Mouse (Mus musculus) neural tube, embryonic 11.5 days (tissue): ENCODE measurements around the gene Ryr2. TPM values are rescaled to one million over a fixed set of nuclear protein-coding genes. Genes with fewer than 3 reads are reported as not detected.

Experiments used
- ATAC-seq: fragments of 200-750 bp; cut with Nextera tagmentation; 2 replicates; pipeline ENCODE4 v1.8.0; 2017; ENCODE audit warnings: moderate number of reproducible peaks, mild to moderate bottlenecking, moderate TSS enrichment, moderate library complexity; ENCODE audit not compliant: insufficient read depth, low FRiP score, low TSS enrichment
- DNase-seq: peaks from one replicate; pipeline ENCODE4 v3.0.0-alpha.2; 2015; ENCODE audit warnings: low spot score
- H3K27ac ChIP-seq: fragments of 300-500 bp; sonication (generic); 2 replicates; pipeline ENCODE4 v1.5.1; 2014; ENCODE audit warnings: low read depth, mild to moderate bottlenecking, low read length
- H3K27me3 ChIP-seq: fragments of 300-500 bp; sonication (generic); 2 replicates; pipeline ENCODE4 v1.6.1; 2014; ENCODE audit warnings: mild to moderate bottlenecking, low read length, mixed read lengths; ENCODE audit not compliant: control insufficient read depth, insufficient read depth
- H3K36me3 ChIP-seq: fragments of 300-500 bp; sonication (generic); 2 replicates; pipeline ENCODE4 v1.6.1; 2014; ENCODE audit warnings: mild to moderate bottlenecking, low read length, moderate library complexity, mixed read lengths; ENCODE audit not compliant: control insufficient read depth, insufficient read depth
- H3K4me1 ChIP-seq: fragments of 300-500 bp; sonication (generic); 2 replicates; pipeline ENCODE4 v1.6.1; 2014; ENCODE audit warnings: low read length, mixed read lengths; ENCODE audit not compliant: control insufficient read depth, insufficient read depth
- H3K4me2 ChIP-seq: fragments of 300-500 bp; sonication (generic); 2 replicates; pipeline ENCODE4 v1.6.1; 2014; ENCODE audit warnings: low read depth, mild to moderate bottlenecking, moderate library complexity
- H3K4me3 ChIP-seq: fragments of 300-500 bp; sonication (generic); 2 replicates; pipeline ENCODE4 v1.5.1; 2014; ENCODE audit warnings: low read depth, low read length
- H3K9ac ChIP-seq: fragments of 300-500 bp; sonication (generic); 2 replicates; pipeline ENCODE4 v1.6.1; 2014; ENCODE audit warnings: mild to moderate bottlenecking, low read length
- H3K9me3 ChIP-seq: fragments of 300-500 bp; sonication (generic); 2 replicates; pipeline ENCODE4 v1.6.1; 2016; ENCODE audit warnings: low read length; ENCODE audit not compliant: control insufficient read depth
- WGBS: fragments of 180-500 bp; shearing (Covaris S2); extraction: QIAGEN DNeasy Blood & Tissue Kit; methylation state at CpG from one replicate; pipeline ENCODE4 v1.1.7; 2014; 5-methylcytosine and 5-hydroxymethylcytosine counted together
- polyA plus RNA-seq: library from polyadenylated mRNA; unstranded; fragments of >200 nt; fragmentation: Nextera tagmentation; extraction: Ambion mirVana; gene quantifications from 2 replicates; pipeline ENCODE4 v1.2.1, GENCODE M21; 2014

The Ryr2 gene
- polyA plus RNA-seq, 1 experiment from 2014 or later, result 0.34 TPM

- Histone ChIP-seq H3K36me3 (no peaks in the 10 kb centered on the region), H3K4me1 (no peaks in the 10 kb centered on the region), H3K4me2 (no peak overlapping the region), H3K9me3 (no peaks in the 10 kb centered on the region), H3K27ac (no peak overlapping the region), H3K27me3 (no peaks in the 10 kb centered on the region), H3K4me3 (no peak overlapping the region), H3K9ac (no peak overlapping the region)
- DNase-seq (no peak), ATAC-seq (no peak)
- 66% methylated on average over 2 of the region's 2 CpGs for WGBS
Observed at GRCm38 (mm10) chr13:11912208-11912607, 194.5 kb downstream of the Ryr2 start.

- no peak for DNase-seq
- Histone ChIP-seq H3K9me3 (no peaks in the 10 kb centered on the region), H3K27ac (no peak overlapping the region), H3K4me1 (no peaks in the 10 kb centered on the region), H3K9ac (no peak overlapping the region), H3K27me3 (no peaks in the 10 kb centered on the region), H3K4me2 (no peak overlapping the region), H3K36me3 (no peaks in the 10 kb centered on the region), H3K4me3 (no peak overlapping the region)
- WGBS, result 90% methylated on average over 4 of the region's 4 CpGs
- no peak for ATAC-seq
Observed at GRCm38 (mm10) chr13:11908123-11908522, 198.6 kb downstream of the Ryr2 start.

- Histone ChIP-seq H3K4me2 (no peak overlapping the region), H3K27me3 (no peaks in the 10 kb centered on the region), H3K36me3 (no peaks in the 10 kb centered on the region), H3K4me1 (no peaks in the 10 kb centered on the region), H3K4me3 (no peak overlapping the region), H3K27ac (no peak overlapping the region), H3K9ac (no peak overlapping the region), H3K9me3 (no peaks in the 10 kb centered on the region)
- no peak for DNase-seq
- ATAC-seq, result no peak
- 71% methylated on average over 2 of the region's 2 CpGs for WGBS
Observed at GRCm38 (mm10) chr13:11905126-11905525, 201.6 kb downstream of the Ryr2 start.

GRCm38 (mm10) chr13:11903272-11903671 lies 203.5 kb downstream of the Ryr2 start:
- ATAC-seq (no peak), DNase-seq (no peak)
- 49% methylated on average over 9 of the region's 9 CpGs for WGBS
- Histone ChIP-seq H3K27ac (no peak overlapping the region), H3K9ac (no peak overlapping the region), H3K4me1 (no peaks in the 10 kb centered on the region), H3K9me3 (no peaks in the 10 kb centered on the region), H3K27me3 (no peaks in the 10 kb centered on the region), H3K4me2 (no peak overlapping the region), H3K36me3 (no peaks in the 10 kb centered on the region), H3K4me3 (no peak overlapping the region)

- H3K4me1 ChIP-seq, result no peaks in the 10 kb centered on the region
- no peak overlapping the region for H3K27ac ChIP-seq
- DNase-seq (no peak), ATAC-seq (no peak)
- no peak overlapping the region for H3K4me2 ChIP-seq
- WGBS, result 49% methylated on average over 6 of the region's 6 CpGs
- H3K27me3 ChIP-seq, result no peaks in the 10 kb centered on the region
- H3K4me3 ChIP-seq, result no peak overlapping the region
- no peak overlapping the region for H3K9ac ChIP-seq
- H3K9me3 ChIP-seq, result no peaks in the 10 kb centered on the region
- H3K36me3 ChIP-seq, result no peaks in the 10 kb centered on the region
Observed at GRCm38 (mm10) chr13:11902856-11903255, 203.9 kb downstream of the Ryr2 start.

- H3K4me2 ChIP-seq, result no peak overlapping the region
- ATAC-seq (no peak), DNase-seq (no peak)
- H3K27ac ChIP-seq, result no peak overlapping the region
- no peaks in the 10 kb centered on the region for H3K4me1 ChIP-seq
- no peak overlapping the region for H3K9ac ChIP-seq
- H3K36me3 ChIP-seq, result no peaks in the 10 kb centered on the region
- WGBS, result 81% methylated on average over 2 of the region's 2 CpGs
- H3K27me3 ChIP-seq, result no peaks in the 10 kb centered on the region
- H3K9me3 ChIP-seq, result no peaks in the 10 kb centered on the region
- no peak overlapping the region for H3K4me3 ChIP-seq
Observed at GRCm38 (mm10) chr13:11900631-11901030, 206.1 kb downstream of the Ryr2 start.

- Histone ChIP-seq H3K9ac (no peak overlapping the region), H3K27me3 (no peaks in the 10 kb centered on the region), H3K4me2 (no peak overlapping the region), H3K27ac (no peak overlapping the region), H3K4me3 (no peak overlapping the region), H3K36me3 (no peaks in the 10 kb centered on the region), H3K9me3 (no peaks in the 10 kb centered on the region), H3K4me1 (no peaks in the 10 kb centered on the region)
- no peak for ATAC-seq
- DNase-seq, result no peak
- 83% methylated on average over 1 of the region's 1 CpGs for WGBS
Observed at GRCm38 (mm10) chr13:11895631-11896030, 211.1 kb downstream of the Ryr2 start.

GRCm38 (mm10) chr13:11891739-11892138 lies 215.0 kb downstream of the Ryr2 start:
- Histone ChIP-seq H3K9ac (no peak overlapping the region), H3K27me3 (no peaks in the 10 kb centered on the region), H3K27ac (no peak overlapping the region), H3K4me3 (no peak overlapping the region), H3K36me3 (no peaks in the 10 kb centered on the region), H3K9me3 (no peaks in the 10 kb centered on the region), H3K4me1 (no peaks in the 10 kb centered on the region), H3K4me2 (no peak overlapping the region)
- ATAC-seq (no peak), DNase-seq (no peak)
- 96% methylated on average over 3 of the region's 3 CpGs for WGBS

- WGBS, result 85% methylated on average over 3 of the region's 3 CpGs
- H3K4me3 ChIP-seq, result no peak overlapping the region
Observed at GRCm38 (mm10) chr13:11891115-11891514, 215.6 kb downstream of the Ryr2 start.

More at GRCm38 (mm10) chr13:11891115-11891514, 215.6 kb downstream of the Ryr2 start:
- Histone ChIP-seq H3K27me3 (no peaks in the 10 kb centered on the region), H3K36me3 (no peaks in the 10 kb centered on the region), H3K9me3 (no peaks in the 10 kb centered on the region), H3K4me2 (no peak overlapping the region), H3K27ac (no peak overlapping the region), H3K4me1 (no peaks in the 10 kb centered on the region), H3K9ac (no peak overlapping the region)
- no peak for ATAC-seq
- no peak for DNase-seq
